Mouse (Mus musculus) embryonic facial prominence, embryonic 14.5 days (tissue): ENCODE results near the gene Gm10486. TPM values are rescaled to one million over a fixed set of nuclear protein-coding genes. Genes with fewer than 3 reads are reported as not detected.
"Not testable (repeated sequence)": the region's sequence is repeated elsewhere in the genome, so short reads cannot be mapped to it uniquely, and the experiment has no call there.

Source experiments
- ATAC-seq: fragments of 200-750 bp; cut with Nextera tagmentation; 2 replicates; pipeline ENCODE4 v1.8.0; 2017; ENCODE audit warnings: low read depth, moderate number of reproducible peaks, moderate TSS enrichment
- DNase-seq: peaks from one replicate; pipeline ENCODE4 v3.0.0-alpha.2; 2015; ENCODE audit warnings: low spot score
- H3K27ac ChIP-seq: fragments of 300-500 bp; sonication (generic); replicated peaks from 2 replicates; pipeline ENCODE4 v1.5.1; 2014; ENCODE audit warnings: low read depth, mild to moderate bottlenecking, low read length, moderate library complexity
- H3K27me3 ChIP-seq: fragments of 300-500 bp; sonication (generic); replicated peaks from 2 replicates; pipeline ENCODE4 v1.6.1; 2014; ENCODE audit warnings: low read length; ENCODE audit not compliant: control insufficient read depth, insufficient read depth
- H3K36me3 ChIP-seq: fragments of 300-500 bp; sonication (generic); 2 replicates; pipeline ENCODE4 v1.6.1; 2014; ENCODE audit warnings: low read length, mixed read lengths; ENCODE audit not compliant: control insufficient read depth, insufficient read depth
- H3K4me1 ChIP-seq: fragments of 300-500 bp; sonication (generic); 2 replicates; pipeline ENCODE4 v1.6.1; 2014; ENCODE audit warnings: antibody characterized with exemption, low read length; ENCODE audit not compliant: control insufficient read depth, insufficient read depth
- H3K4me2 ChIP-seq: fragments of 300-500 bp; sonication (generic); 2 replicates; pipeline ENCODE4 v1.6.1; 2014; ENCODE audit warnings: low read depth, mild to moderate bottlenecking, low read length, moderate library complexity, mixed read lengths
- H3K4me3 ChIP-seq: fragments of 300-500 bp; sonication (generic); 2 replicates; pipeline ENCODE4 v1.5.1; 2014; ENCODE audit warnings: low read depth, mild to moderate bottlenecking, low read length
- H3K9ac ChIP-seq: fragments of 300-500 bp; sonication (generic); 2 replicates; pipeline ENCODE4 v1.6.1; 2014; ENCODE audit warnings: low read depth, mild to moderate bottlenecking, low read length, moderate library complexity, mixed read lengths
- H3K9me3 ChIP-seq: fragments of 300-500 bp; sonication (generic); 2 replicates; pipeline ENCODE4 v1.6.1; 2016; ENCODE audit warnings: low read length; ENCODE audit not compliant: control insufficient read depth
- WGBS: fragments of 180-500 bp; shearing (Covaris S2); extraction: QIAGEN DNeasy Blood & Tissue Kit; methylation state at CpG from one replicate; pipeline ENCODE4 v1.1.7; 2014; 5-methylcytosine and 5-hydroxymethylcytosine counted together
- polyA plus RNA-seq: library from polyadenylated mRNA; unstranded; fragments of >200 nt; fragmentation: Nextera tagmentation; extraction: Ambion mirVana; gene quantifications from 2 replicates; pipeline ENCODE4 v1.2.1, GENCODE M21; 2014

Gm10486 gene
- polyA plus RNA-seq: not detected in 2 replicates

DNA sequence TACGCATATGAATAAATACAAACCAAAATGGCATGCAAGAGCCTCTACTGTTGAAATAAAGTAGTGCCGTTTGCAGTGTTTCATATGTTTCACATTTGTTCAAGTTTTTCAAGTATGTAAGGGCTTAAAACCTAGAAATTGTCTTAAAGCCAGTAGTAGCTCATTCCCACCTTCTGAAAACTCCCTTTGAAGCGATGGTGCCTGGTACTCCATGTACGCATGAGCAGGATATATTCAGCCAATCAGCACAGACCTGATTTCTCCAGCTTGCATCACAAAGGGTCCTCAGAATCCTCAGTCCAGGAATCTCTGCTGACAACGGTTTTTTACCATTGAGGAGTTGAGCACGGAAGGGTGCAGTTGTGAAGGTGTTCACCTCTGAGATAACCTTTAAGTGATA lies at the start of gene Gm10486:
Gene Gm10486, plus strand, starts transcription at position 301 of the 400 bp plus-strand sequence.
- H3K4me2 ChIP-seq, H3K4me1 ChIP-seq, H3K36me3 ChIP-seq, H3K9me3 ChIP-seq, ATAC-seq, DNase-seq, H3K27me3 ChIP-seq, H3K4me3 ChIP-seq, H3K27ac ChIP-seq, H3K9ac ChIP-seq: not testable (repeated sequence)
- no CpG with 5 or more reads among the region's 6 CpGs for WGBS
